Mouse (Mus musculus) pancreas, adult 10 weeks (tissue): ENCODE measurements around the gene Dntt. TPM values are rescaled to one million over a fixed set of nuclear protein-coding genes. Genes with fewer than 3 reads are reported as not detected.

Experiments
- polyA plus RNA-seq: library from polyadenylated mRNA; stranded (reverse); fragments of 350-450 nt; fragmentation: Illumina TruSeq; extraction: RNeasy Lipid Tissue Mini Kit (QIAGEN cat#74804); gene quantifications from one replicate; pipeline ENCODE4 v1.2.3, GENCODE M21; 2015; ENCODE audit warnings: low read depth, low replicate concordance; ENCODE audit not compliant: insufficient read depth

Gene Dntt
- polyA plus RNA-seq: not detected

DNA sequence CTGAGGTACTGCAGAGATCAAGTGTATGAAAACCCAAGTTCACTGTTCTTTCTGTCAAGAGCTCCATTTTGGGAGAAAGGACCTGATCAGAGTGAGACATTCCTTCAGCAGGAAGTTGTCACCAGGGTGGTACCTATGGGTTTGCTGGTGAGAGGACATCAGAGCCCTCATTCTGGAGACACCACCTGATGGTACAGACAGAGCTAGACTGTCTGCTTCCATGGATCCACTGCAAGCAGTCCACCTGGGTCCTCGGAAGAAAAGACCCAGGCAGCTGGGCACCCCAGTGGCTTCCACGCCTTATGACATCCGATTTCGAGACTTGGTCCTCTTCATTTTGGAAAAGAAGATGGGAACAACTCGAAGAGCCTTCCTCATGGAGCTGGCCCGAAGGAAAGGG, at the start of gene Dntt:
TSS of gene Dntt (plus strand) at position 57 of the 400 bp plus-strand sequence.

DNA sequence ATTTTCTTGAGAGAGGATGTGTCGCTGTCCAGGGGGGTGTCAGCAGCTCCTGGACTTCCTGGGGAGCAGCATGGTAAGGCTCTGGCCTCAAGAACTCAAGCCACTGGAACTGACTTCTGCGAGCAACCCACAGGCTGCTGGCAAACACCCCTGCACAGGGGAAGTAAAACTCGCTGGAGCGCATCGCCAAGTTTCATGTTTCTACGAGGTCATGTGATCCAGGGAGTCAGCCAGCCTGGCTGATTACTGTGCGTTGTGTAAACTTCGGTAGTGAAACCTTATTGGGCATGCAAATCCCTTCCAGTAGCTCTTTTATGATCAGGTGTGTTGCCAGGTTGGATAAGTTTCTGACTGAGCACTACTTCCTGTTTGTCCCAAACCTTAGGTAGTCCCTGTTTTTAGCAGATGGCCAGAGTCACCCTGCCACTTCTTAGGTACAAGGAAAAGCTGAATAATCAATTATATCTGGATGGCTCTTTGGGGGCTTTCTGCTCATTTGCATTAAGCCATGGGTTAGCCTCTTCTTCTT, 35.0 kb upstream of the Dntt start, which contains the start of gene Blnk:
TSS of gene Blnk (minus strand) at position 479 of the 529 bp plus-strand sequence.

DNA sequence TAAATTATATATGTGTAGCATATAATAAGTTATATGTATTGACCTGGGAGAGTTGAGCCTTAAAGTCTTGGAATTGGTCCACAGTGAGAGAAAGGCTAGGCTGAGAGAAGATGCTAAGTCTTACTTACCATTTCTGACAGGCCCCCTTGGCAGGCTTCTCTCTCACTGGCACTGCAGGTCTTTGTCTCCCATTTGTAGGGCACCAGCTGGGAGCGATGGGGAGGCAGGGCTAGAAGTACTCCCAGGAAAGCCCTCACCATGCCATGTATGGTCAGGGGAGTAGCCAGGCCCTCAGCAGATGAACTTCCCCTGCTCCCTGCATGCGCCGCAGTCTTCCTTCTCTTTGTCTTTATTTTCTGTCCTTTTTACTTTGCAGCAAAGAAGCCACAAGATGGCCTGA, 47.8 kb downstream of the Dntt start, which contains the start of gene Opalin:
TSS of gene Opalin (minus strand) at position 208 of the 400 bp plus-strand sequence.

Other genes starting within 250 kb of the Dntt start
- 0.89 TPM for gene Ccnj, start 198.0 kb upstream of the Dntt start, polyA plus RNA-seq
- gene Zfp518a, start 134.6 kb upstream of the Dntt start, polyA plus RNA-seq: 1.7 TPM
- gene Blnk, start 34.7 kb upstream of the Dntt start, polyA plus RNA-seq: 2.3 TPM
- not detected for gene Opalin, start 47.8 kb downstream of the Dntt start, polyA plus RNA-seq
- gene Tll2, start 177.6 kb downstream of the Dntt start, polyA plus RNA-seq: not detected
- gene Tm9sf3, start 234.7 kb downstream of the Dntt start, polyA plus RNA-seq: 27.0 TPM